Mouse (Mus musculus): ENCODE measurements around the gene Vps53.

GRCm38 (mm10) chr11:76050509-76050908 is 128.9 kb downstream of the Vps53 start:
- no peak for TF ChIP-seq CTCF (IDR thresholded peaks at IDR 0.05; ENCODE audit: extremely low read depth, insufficient read length, insufficient replicate concordance, low read depth, low read length)
- TF ChIP-seq POLR2A (IDR thresholded peaks at IDR 0.05; ENCODE audit: low read depth, low read length): no peak
